Mouse (Mus musculus) c-Kit-positive CD71-positive TER-119-negative erythroid progenitor cells, embryonic 14.5 days (primary cell): ENCODE data around the gene Bex6.
"Not testable (repeated sequence)": the region's sequence is repeated elsewhere in the genome, so short reads cannot be mapped to it uniquely, and the experiment has no call there.

Source experiments
- DNase-seq: peaks from one replicate; pipeline ENCODE4 v3.0.0-alpha.2; 2013; ENCODE audit warnings: low read depth

The Bex6 gene

DNA sequence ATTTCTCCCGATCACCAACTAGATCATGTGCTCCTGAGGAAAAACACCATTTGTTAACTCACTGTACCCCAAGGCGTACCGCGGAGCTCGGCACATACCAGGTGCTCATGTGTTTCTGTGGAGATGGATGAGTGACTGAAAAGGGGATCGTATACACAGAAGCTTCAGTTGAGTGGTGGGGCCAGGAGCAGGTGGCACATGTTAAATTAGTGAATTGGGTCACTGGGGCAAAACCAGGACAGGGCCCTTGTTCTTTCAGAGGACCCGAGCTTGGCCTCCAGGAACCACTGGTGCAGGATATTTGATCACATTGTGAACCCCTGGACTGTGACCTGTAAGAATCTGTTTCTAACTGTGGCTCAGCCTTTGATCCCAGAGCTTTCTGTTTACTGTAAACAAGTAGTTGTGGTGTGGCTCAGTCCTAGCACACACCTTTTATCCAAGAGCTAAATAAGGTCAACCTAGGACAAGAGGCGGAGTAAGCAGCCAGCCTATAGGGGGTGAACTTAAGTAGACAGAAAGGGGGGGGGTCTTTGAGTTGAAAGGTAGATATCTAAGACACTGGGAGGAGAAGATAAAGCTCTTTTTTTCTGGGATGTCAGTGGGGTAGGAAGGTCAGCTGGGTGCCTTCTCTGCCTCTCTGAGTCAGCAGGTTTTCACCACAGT is 5.2 kb upstream of the Bex6 start:
- DNase-seq = no peak

- no peak for DNase-seq
Measured at GRCm38 (mm10) chr16:32175029-32175428, 4.6 kb upstream of the Bex6 start.

DNA sequence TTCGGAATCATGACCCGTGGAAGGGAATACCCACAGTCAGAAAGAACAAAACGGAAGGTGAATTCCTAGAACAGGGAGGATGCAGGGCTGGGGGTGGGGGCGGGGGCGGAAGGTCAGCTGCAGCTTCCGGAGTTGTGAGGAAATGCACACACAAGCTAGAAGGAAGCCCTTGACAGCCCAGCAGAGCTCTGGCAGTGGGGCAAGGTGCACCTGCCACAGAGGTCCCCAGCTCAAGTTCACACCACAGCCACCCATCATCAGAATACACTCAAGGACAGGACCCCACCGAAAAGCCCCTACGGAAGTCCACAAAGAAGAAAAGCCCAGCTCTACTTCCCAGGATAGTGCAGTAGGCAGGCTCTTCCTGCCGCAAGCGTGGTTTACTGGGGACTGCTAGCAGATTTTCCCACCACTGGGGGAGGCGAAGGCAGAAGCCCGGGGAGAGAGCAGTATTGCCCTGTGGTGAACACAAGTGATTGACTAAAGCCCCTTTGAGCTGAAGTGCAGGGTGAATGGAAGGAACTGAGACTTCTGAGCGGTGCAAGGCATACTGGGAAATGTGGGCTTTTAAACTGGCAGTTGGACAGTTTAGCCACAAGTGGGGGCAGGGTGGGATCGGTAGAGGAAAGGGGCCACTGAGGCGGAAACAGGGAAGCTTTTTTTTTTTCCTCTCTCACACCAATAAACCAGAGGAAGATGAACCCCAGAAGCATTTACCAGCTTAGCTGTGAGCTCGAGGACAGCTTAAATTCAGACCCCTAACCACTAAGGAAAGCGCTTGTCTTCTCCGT is 2.5 kb upstream of the Bex6 start:
- peak; percentile 30 for DNase-seq

DNA sequence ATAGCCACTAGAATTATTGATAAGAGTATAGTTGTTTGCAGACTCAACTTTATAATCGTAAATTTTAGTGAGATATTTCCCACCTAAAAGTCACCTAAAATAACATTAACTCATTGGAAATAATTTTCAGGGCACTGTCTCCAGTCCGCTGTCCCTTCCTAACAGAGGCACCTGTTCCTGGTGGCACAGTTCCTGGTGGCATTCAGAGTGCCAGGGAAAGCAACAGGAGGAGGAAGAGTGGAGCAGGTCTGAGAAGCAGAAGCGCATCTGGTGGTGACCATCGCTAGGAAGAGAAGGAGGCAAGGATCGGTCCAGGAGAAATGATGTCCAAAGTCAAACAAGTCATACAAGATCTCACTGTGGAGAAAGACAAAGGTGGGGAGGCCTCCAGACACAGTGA is 6.4 kb downstream of the Bex6 start:
- no peak for DNase-seq

- no peak for DNase-seq
Measured at GRCm38 (mm10) chr16:32189109-32189508, 9.5 kb downstream of the Bex6 start.

DNA sequence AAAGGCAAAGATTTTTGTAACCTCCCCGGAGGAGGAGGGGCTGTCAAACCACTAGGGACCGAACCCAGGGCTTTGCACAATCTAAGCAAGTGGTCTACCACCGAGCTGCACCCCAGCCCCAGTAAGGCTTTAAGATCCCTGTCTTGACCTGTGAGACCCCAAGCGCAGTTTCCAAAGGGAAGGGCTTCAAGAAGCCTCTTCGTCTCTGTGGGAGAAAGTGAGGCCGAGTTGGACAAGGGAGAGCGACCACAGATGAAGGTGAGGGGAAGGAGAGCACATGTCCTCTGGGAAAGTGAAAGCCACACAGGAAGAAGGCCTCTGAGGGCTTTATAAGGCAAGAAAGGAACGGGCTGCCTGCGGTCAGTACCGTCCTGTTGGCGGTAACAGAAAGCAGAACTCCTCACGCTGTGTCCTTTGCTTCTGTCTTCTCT is 10.4 kb downstream of the Bex6 start:
- DNase-seq = no peak

DNA sequence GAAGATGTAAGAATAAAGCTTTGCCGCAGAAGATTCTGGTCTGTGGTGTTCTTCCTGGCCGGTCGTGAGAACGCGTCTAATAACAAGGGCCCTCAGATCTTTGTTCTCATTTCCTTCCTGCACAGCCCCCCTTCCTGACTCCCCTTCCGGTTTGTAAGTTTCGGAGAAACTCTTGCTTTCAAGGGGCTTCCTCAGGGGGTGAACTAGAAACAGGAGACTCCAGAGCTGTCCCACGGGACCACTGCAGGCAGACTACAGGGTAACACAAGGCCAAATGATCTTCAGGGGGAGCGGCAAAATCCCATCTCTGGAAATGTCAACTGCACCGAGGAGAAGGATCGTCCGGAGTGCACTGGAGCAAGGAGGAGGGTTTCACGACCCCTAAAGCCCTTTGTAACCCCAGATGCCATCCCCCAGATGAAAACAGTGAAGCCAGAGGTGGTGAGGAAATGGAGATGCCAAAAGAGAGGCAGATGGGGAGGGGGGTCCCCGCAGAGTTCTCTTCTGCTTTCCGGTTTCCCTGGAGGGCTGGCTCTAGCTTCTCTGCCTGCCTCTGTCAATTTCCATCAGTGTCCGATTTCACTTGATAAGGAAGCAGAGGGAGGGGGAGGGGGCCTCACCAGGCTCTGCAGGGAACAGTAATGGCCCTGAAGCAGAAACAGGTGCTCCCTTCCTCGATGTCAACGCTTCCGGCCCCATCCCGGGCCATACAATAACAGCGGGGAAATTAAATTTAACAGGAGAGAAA is 20.8 kb downstream of the Bex6 start:
- no peak for DNase-seq

- no peak for DNase-seq
Measured at GRCm38 (mm10) chr16:32201004-32201325, 21.3 kb downstream of the Bex6 start.

DNA sequence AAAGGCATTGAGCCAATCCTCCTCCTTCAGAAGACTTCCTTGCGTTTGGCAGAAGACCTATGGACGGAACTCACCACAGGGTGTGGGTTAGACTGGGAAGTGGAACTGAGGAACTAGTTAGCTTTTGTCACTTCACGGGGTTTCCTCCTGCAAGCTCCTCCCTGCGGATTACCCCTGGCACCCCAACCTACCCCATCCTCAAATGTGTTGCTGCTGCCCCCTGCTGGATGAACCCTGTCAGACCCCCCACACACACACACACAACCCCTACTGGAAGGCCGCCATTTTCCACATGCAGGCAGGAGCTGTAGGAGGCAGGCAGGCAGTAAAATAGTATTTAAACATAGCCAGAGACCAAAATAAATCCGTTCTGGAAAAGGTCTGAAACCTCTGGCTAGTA is 23.1 kb downstream of the Bex6 start:
- peak; percentile 59 for DNase-seq

- no peak for DNase-seq
Measured at GRCm38 (mm10) chr16:32204902-32205301, 25.3 kb downstream of the Bex6 start.

DNA sequence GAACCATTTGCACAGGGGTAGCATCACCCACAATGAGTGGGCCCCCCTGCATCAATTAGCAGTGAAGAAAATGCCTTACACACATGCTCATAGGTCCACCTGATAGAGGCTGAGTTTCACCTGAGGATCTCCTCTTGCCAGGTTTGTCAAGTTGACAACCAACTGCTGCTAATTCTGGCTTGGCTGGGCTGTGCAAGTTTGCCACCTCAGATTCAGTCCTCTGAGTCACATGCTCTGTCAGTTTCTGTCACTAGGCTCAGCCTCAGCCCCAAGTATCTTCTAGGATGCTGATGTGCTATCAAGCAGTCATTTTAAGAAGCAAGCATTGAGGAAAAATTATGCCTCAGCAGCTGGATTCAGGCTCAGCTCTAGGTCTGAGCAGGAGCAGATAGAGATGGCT is 34.5 kb downstream of the Bex6 start:
- no peak for DNase-seq

GRCm38 (mm10) chr16:32214804-32215576 is 35.4 kb downstream of the Bex6 start:
- no peak for DNase-seq

- DNase-seq = no peak
Measured at GRCm38 (mm10) chr16:32221803-32222202, 42.2 kb downstream of the Bex6 start.

GRCm38 (mm10) chr16:32222399-32222798 is 42.8 kb downstream of the Bex6 start:
- DNase-seq = no peak

DNA sequence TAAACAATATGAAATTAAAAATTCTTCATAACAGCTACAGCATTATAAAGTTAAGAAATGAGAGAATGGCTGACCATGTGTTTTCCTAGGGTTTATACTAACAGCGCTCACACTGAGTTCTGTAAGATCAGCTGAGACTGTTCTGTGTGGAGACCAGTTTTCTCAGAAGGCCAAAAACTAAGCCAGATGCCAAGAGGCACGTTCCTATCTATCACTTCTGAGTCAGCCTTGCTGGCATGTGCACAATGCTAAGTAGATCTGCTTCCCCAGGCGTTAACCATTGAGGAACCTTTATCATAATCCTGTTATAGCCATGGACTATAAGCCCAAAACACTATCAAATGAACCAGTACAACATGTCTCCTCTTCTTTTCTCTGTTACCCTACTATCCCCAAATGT is 52.4 kb downstream of the Bex6 start:
- not testable (repeated sequence) for DNase-seq
